Mouse (Mus musculus): ENCODE results near the gene Ptprg.

- no peak for TF ChIP-seq CTCF (IDR thresholded peaks at IDR 0.05; ENCODE audit: extremely low read depth, insufficient read length, insufficient replicate concordance, low read depth, low read length)
- TF ChIP-seq POLR2A (IDR thresholded peaks at IDR 0.05; ENCODE audit: low read depth, low read length), result no peak
Measured at GRCm38 (mm10) chr14:11709798-11710197, 156.5 kb downstream of the Ptprg start.

All from small intestine, adult 2 months (tissue).